8 mouse cellular contexts compared by ENCODE assay signal in the genomic region with DNA sequence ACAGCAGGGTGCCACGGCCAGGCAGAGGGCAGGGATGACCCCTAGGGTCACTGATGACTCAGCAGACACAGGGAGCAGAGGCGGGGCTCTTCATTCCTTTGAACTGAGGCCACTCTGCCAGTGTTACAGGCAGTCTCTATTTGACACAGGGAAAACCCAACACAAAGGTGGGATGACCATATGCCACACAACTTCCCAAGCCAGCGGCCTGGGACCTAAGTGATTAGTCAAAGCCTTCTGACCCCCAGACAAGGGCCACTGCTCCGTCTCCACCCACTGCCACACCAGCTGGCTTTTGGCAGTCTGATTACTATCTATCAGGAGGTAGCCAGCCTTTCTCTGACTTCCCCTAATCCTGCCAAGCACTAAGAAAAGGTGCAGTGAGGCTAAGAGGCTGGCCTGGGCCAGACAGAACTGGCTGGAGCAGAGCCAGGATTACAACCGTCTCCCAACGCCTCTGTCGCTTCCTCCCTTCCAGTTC. TPM values are rescaled to one million over a fixed set of nuclear protein-coding genes. Genes with fewer than 3 reads are reported as not detected.
DNase-seq lines count a peak whose midpoint lies in the region; ATAC-seq and TF ChIP-seq lines count a peak whose summit lies in the region.

No protein-coding gene starts in this region.

- no peak overlapping the region for H3K4me2 ChIP-seq in intestine, embryonic 14.5 days (ENCODE audit: low read length)
- H3K4me2 ChIP-seq in intestine, postnatal 0 days (replicated peaks; ENCODE audit: low read depth) = no peak overlapping the region
- H3K4me2 ChIP-seq in heart, embryonic 11.5 days = peak overlapping the region; percentile 16

- H3K36me3 ChIP-seq in intestine, embryonic 14.5 days (ENCODE audit: control insufficient read depth, insufficient read depth, low read length) = peaks cover 62% of the 10 kb centered on the region
- H3K36me3 ChIP-seq in intestine, postnatal 0 days (ENCODE audit: control insufficient read depth, insufficient read depth) = peaks cover 3% of the 10 kb centered on the region; the same call in 1 of the 2 replicates
- H3K36me3 ChIP-seq in heart, embryonic 11.5 days (ENCODE audit: control insufficient read depth, insufficient read depth, low read length) = peaks cover 40% of the 10 kb centered on the region

- DNase-seq in intestine, embryonic 14.5 days (ENCODE audit: low spot score) = no peak
- DNase-seq in Muller cell, postnatal 12 days (ENCODE audit: inconsistent ontology term) = peak; percentile 76
- DNase-seq in kidney, postnatal 14 days = peak; percentile 75
- DNase-seq in retina, postnatal 7 days (ENCODE audit: low read depth, low spot score) = peak; percentile 25
- no peak for DNase-seq in thymus, postnatal 4 days

- H3K9ac ChIP-seq in intestine, embryonic 14.5 days (ENCODE audit: low read length) = 0 out of 2 replicates have a peak overlapping the region, but pooled peaks have one; percentile 22
- H3K9ac ChIP-seq in intestine, postnatal 0 days (ENCODE audit: low read depth, low read length) = no peak overlapping the region
- H3K9ac ChIP-seq in heart, embryonic 11.5 days (ENCODE audit: low read depth, low read length) = peak overlapping the region; percentile 58; the same call in 1 of the 2 replicates

- no peak for TF ChIP-seq CTCF in intestine, postnatal 0 days (IDR thresholded peaks at IDR 0.05; ENCODE audit: low read depth)

- H3K27me3 ChIP-seq in intestine, embryonic 14.5 days (replicated peaks; ENCODE audit: control insufficient read depth, insufficient read depth, low read length) = no peaks in the 10 kb centered on the region
- no peaks in the 10 kb centered on the region for H3K27me3 ChIP-seq in intestine, postnatal 0 days (replicated peaks; ENCODE audit: control insufficient read depth, insufficient read depth, low read length)
- no peaks in the 10 kb centered on the region for H3K27me3 ChIP-seq in heart, embryonic 11.5 days (ENCODE audit: control insufficient read depth, insufficient read depth, low read length)

- H3K4me3 ChIP-seq in intestine, embryonic 14.5 days (ENCODE audit: low read depth, low read length) = no peak overlapping the region
- H3K4me3 ChIP-seq in intestine, postnatal 0 days (ENCODE audit: low read depth, low read length) = no peak overlapping the region
- H3K4me3 ChIP-seq in heart, embryonic 11.5 days (ENCODE audit: low read depth, low read length) = no peak overlapping the region

- 39% methylated on average over 7 of the region's 7 CpGs for WGBS in intestine, embryonic 14.5 days
- 53% methylated on average over 7 of the region's 7 CpGs for WGBS in intestine, postnatal 0 days
- WGBS in heart, embryonic 11.5 days (ENCODE audit: insufficient replicate concordance) = 33% methylated on average over 7 of the region's 7 CpGs

- H3K4me1 ChIP-seq in intestine, embryonic 14.5 days (replicated peaks; ENCODE audit: control insufficient read depth, insufficient read depth, low read length) = peaks cover 59% of the 10 kb centered on the region
- 0 out of 2 replicates have a peak, but pooled peaks cover 8% of the 10 kb centered on the region for H3K4me1 ChIP-seq in intestine, postnatal 0 days (replicated peaks; ENCODE audit: control insufficient read depth, insufficient read depth, low read length)
- H3K4me1 ChIP-seq in heart, embryonic 11.5 days (ENCODE audit: control insufficient read depth, insufficient read depth, low read length) = peaks cover 82% of the 10 kb centered on the region

- H3K27ac ChIP-seq in intestine, embryonic 14.5 days (ENCODE audit: low read depth) = no peak overlapping the region; the same call in 1 of the 2 replicates
- no peak overlapping the region for H3K27ac ChIP-seq in intestine, postnatal 0 days (ENCODE audit: low read depth, low read length)
- peak overlapping the region; percentile 81 for H3K27ac ChIP-seq in heart, embryonic 11.5 days (ENCODE audit: low read depth, low read length)

- no peak for ATAC-seq in intestine, embryonic 14.5 days (replicated peaks; ENCODE audit: low FRiP score, low TSS enrichment, low read depth)
- no peak for ATAC-seq in intestine, postnatal 0 days
- ATAC-seq in heart, embryonic 11.5 days (replicated peaks; ENCODE audit: insufficient number of reproducible peaks, low FRiP score, low TSS enrichment) = no peak
- no peak for ATAC-seq in inflammation-experienced regulatory T-cells, adult 6 months

- 0 out of 2 replicates have a peak, but pooled peaks cover 3% of the 10 kb centered on the region for H3K9me3 ChIP-seq in intestine, embryonic 14.5 days (ENCODE audit: control insufficient read depth, low read length)
- no peaks in the 10 kb centered on the region for H3K9me3 ChIP-seq in intestine, postnatal 0 days (ENCODE audit: control insufficient read depth)
- H3K9me3 ChIP-seq in heart, embryonic 11.5 days (replicated peaks; ENCODE audit: control insufficient read depth, low read length) = no peaks in the 10 kb centered on the region

RNA-seq across cellular contexts. Expression of gene Csnk1e, which starts 20.1 kb away (rescaled TPM):
- 64.4 and 78.1 TPM in 2 replicates for polyA plus RNA-seq in intestine, embryonic 14.5 days (2014; fragmentation: Nextera tagmentation; extraction: Ambion mirVana)
- 18.2 and 25.7 TPM in 2 replicates for polyA plus RNA-seq in intestine, postnatal 0 days (2015; fragmentation: Nextera tagmentation; extraction: Ambion mirVana)
- 73.2 and 91.0 TPM in 2 replicates for polyA plus RNA-seq in heart, embryonic 11.5 days (2014; fragmentation: Nextera tagmentation; extraction: Ambion mirVana)
- 1 to 10 TPM; 4.2 to 6.5 (median 4.4) TPM for polyA plus RNA-seq in inflammation-experienced regulatory T-cells, adult 6 months (2017; shearing (Covaris generic))

RNA-seq across cellular contexts. Expression of gene Tmem184b, which starts 31.9 kb away (rescaled TPM):
- 53.0 and 56.6 TPM in 2 replicates for polyA plus RNA-seq in intestine, embryonic 14.5 days (2014; fragmentation: Nextera tagmentation; extraction: Ambion mirVana)
- 32.7 and 34.1 TPM in 2 replicates for polyA plus RNA-seq in intestine, postnatal 0 days (2015; fragmentation: Nextera tagmentation; extraction: Ambion mirVana)
- 55.0 and 56.5 TPM in 2 replicates for polyA plus RNA-seq in heart, embryonic 11.5 days (2014; fragmentation: Nextera tagmentation; extraction: Ambion mirVana)
- 10 to 100 TPM in 1 of 3 experiments, 1 to 10 TPM in 2; 8.2 to 12.8 (median 9.2) TPM for polyA plus RNA-seq in inflammation-experienced regulatory T-cells, adult 6 months (2017; shearing (Covaris generic))

Comparison
In these comparisons a context has a peak if more than half of its experiments do, and no peak if none do; other contexts are left out.
1. DNase-seq: peak in Muller cell, postnatal 12 days (single experiment), kidney, postnatal 14 days (single experiment) and retina, postnatal 7 days (single experiment); none in intestine, embryonic 14.5 days (single experiment) and thymus, postnatal 4 days (single experiment).